Mouse (Mus musculus) ES-Bruce4 (cell line): ENCODE measurements at regions not wholly inside any gene's neighbourhood (a gene's known extent, or its start where the extent isn't known, plus 50 kb on each side); places are given as distances from the start of the nearest gene placed in this dataset.

Source experiments
- CTCF ChIP-seq: IDR thresholded peaks from one replicate; pipeline ENCODE4 v1.8.1; 2011; ENCODE audit warnings: low read depth, low read length
- POLR2A ChIP-seq: IDR thresholded peaks from one replicate; pipeline ENCODE4 v1.8.1; 2011; ENCODE audit warnings: low read length; ENCODE audit not compliant: insufficient read depth

DNA sequence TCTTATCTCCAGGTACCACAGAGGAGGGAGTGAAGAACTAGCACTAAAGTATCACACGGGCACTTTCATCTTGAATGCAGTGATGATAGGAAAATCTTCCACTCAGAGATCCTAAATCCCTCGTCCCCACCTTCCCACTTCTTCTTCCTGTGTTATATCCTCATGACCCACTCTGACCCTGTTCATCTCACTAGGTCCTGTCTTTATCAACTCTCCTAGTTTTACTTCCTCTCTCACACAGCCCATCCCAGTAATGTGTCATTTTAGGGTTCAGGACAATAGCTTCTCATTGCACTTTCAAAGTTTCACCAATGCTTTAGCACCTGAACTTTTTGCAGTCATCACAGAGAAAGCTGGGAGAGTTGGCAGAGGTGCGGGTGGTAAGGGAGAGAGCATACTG, 261.0 kb downstream of the Kcnj2 start:
- no peak for TF ChIP-seq POLR2A
- TF ChIP-seq CTCF, result no peak
